Mouse (Mus musculus): ENCODE data around the gene Cacna2d4. TPM values are rescaled to one million over a fixed set of nuclear protein-coding genes. Genes with fewer than 3 reads are reported as not detected.

Gene Cacna2d4
- polyA plus RNA-seq, 1 experiment from 2014 or later: 0.11 TPM

GRCm38 (mm10) chr6:119233066-119233465, 3.3 kb upstream of the Cacna2d4 start:
- Histone ChIP-seq H3K9ac (ENCODE audit: low read depth, low read length) (no peak overlapping the region), H3K4me3 (ENCODE audit: low read length) (no peak overlapping the region), H3K9me3 (ENCODE audit: control insufficient read depth, low read length) (no peaks in the 10 kb centered on the region), H3K36me3 (ENCODE audit: control insufficient read depth, insufficient read depth, low read length) (no peaks in the 10 kb centered on the region), H3K27me3 (replicated peaks; ENCODE audit: control insufficient read depth, insufficient read depth, low read length) (no peaks in the 10 kb centered on the region), H3K4me2 (ENCODE audit: low read depth, low read length) (no peak overlapping the region), H3K4me1 (ENCODE audit: control insufficient read depth, insufficient read depth, low read length) (no peaks in the 10 kb centered on the region), H3K27ac (ENCODE audit: low read length) (no peak overlapping the region)
- ATAC-seq: no peak
- WGBS: 41% methylated on average over 3 of the region's 3 CpGs

DNA sequence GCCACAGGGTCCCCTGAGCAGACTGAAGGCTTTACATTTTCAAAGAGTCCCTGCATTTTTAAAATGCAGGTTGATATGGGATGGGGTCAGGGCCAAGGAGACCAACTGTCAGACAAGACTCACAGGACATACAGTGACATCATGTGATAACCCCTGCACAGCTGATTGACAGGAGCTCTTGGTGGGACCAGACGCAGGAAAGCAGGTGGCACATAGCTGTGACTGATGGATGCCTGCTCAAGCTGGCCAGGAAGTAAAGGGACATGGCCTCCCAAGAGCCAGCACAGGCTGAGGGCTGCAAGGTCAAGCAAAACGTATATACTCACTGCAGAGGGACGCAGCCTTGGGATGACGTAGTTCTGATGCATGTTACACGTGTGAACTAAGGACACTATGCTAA, 885 bp upstream of the Cacna2d4 start:
- no peaks in the 10 kb centered on the region for H3K27me3 ChIP-seq (replicated peaks; ENCODE audit: control insufficient read depth, insufficient read depth, low read length)
- H3K9me3 ChIP-seq (ENCODE audit: control insufficient read depth, low read length): no peaks in the 10 kb centered on the region
- H3K27ac ChIP-seq (ENCODE audit: low read length): no peak overlapping the region
- no peak for ATAC-seq
- no peak overlapping the region for H3K4me3 ChIP-seq (ENCODE audit: low read length)
- whole genome bisulfite sequencing: 75% methylated on average over 5 of the region's 5 CpGs
- H3K36me3 ChIP-seq (ENCODE audit: control insufficient read depth, insufficient read depth, low read length): no peaks in the 10 kb centered on the region
- H3K4me1 ChIP-seq (ENCODE audit: control insufficient read depth, insufficient read depth, low read length): no peaks in the 10 kb centered on the region
- no peak overlapping the region for H3K4me2 ChIP-seq (ENCODE audit: low read depth, low read length)
- H3K9ac ChIP-seq (ENCODE audit: low read depth, low read length): no peak overlapping the region

DNA sequence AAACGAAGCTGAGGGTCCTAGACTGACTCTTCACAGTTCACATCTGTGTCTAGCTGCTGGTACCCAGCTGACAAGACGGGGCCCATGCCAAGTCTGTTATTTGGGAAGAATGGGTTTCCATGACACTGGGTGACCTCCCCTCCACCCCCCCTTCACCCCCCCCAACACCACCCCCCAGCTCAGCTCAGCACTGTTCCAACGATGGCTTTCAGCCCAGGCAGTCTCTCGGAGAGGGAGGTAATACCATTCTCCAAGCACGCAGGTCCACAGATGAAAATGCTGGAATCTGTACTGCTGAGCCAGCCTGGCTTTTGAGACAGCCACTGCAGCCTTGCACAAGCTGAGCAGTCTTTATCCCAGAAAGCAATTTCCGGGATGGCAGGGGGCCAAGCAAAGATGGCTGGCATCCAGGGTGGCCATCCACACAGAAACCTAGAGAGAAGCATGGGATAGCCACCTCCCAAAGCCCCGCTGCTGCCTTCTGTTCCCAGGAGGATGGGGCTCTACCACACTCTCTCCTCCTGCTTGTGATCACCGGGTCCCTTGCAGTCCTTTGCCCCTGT, 1.2 kb downstream of the Cacna2d4 start:
- no peak overlapping the region for H3K9ac ChIP-seq (ENCODE audit: low read depth, low read length)
- ATAC-seq: no peak
- no peak overlapping the region for H3K4me2 ChIP-seq (ENCODE audit: low read depth, low read length)
- WGBS: 64% methylated on average over 8 of the region's 8 CpGs
- H3K4me3 ChIP-seq (ENCODE audit: low read length): no peak overlapping the region
- H3K9me3 ChIP-seq (ENCODE audit: control insufficient read depth, low read length): no peaks in the 10 kb centered on the region
- H3K27me3 ChIP-seq (replicated peaks; ENCODE audit: control insufficient read depth, insufficient read depth, low read length): no peaks in the 10 kb centered on the region
- no peaks in the 10 kb centered on the region for H3K36me3 ChIP-seq (ENCODE audit: control insufficient read depth, insufficient read depth, low read length)
- H3K4me1 ChIP-seq (ENCODE audit: control insufficient read depth, insufficient read depth, low read length): no peaks in the 10 kb centered on the region
- H3K27ac ChIP-seq (ENCODE audit: low read length): no peak overlapping the region

DNA sequence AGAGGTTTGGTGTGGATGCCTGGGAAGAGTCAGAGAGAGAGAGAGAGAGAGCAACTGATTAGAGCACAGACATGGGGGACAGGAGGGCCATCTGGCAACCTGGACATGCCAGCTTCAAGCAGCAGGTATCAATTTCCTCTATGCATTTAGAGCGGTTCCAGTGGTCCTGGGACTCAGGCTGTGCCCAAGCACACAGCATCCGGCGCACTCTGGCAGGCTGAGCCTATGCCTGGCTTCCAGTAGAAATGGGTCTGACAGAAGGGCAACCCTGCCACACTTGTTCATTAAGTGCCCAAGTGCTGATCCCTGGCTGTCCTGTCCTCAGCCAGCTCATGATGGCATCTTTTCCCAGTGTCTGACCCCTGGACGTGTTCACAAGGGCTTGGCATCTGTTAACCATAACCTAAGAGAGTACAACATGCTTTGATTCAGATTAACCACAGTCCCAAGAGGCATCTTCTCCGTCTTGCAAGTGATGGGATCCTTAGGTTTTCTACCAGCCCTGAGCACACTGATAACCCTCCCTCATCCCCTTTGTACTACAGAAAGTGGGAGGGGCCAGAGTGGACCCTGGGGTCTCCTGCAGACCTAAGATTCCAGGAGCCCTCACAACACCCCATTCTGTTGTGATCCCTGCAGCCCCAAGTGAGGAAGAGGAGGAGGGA, 3.1 kb downstream of the Cacna2d4 start:
- H3K4me2 ChIP-seq (ENCODE audit: low read depth, low read length): no peak overlapping the region
- WGBS: 78% methylated on average over 5 of the region's 5 CpGs
- no peak for ATAC-seq
- H3K9me3 ChIP-seq (ENCODE audit: control insufficient read depth, low read length): no peaks in the 10 kb centered on the region
- H3K27ac ChIP-seq (ENCODE audit: low read length): no peak overlapping the region
- no peaks in the 10 kb centered on the region for H3K27me3 ChIP-seq (replicated peaks; ENCODE audit: control insufficient read depth, insufficient read depth, low read length)
- H3K9ac ChIP-seq (ENCODE audit: low read depth, low read length): no peak overlapping the region
- no peak overlapping the region for H3K4me3 ChIP-seq (ENCODE audit: low read length)
- H3K4me1 ChIP-seq (ENCODE audit: control insufficient read depth, insufficient read depth, low read length): no peaks in the 10 kb centered on the region
- H3K36me3 ChIP-seq (ENCODE audit: control insufficient read depth, insufficient read depth, low read length): no peaks in the 10 kb centered on the region

DNA sequence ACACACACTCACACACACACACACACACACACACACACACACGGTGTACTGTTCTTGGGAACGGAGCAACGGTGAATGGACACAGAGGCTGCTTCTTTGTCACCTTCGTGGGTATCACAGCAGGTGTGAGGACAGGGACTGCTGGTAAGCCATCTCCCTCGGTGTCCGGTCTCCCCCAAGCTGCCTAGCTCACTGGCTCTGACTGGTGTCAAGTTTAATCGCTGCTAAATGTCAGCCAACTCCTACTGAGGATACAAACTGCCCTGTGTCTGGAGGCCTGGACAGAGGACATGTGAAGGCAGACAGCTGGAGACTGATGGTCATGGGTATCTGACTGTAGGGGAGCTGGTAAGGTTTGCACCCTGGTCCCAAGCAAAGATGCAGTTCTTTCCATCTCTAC, 3.9 kb downstream of the Cacna2d4 start:
- no peak overlapping the region for H3K27ac ChIP-seq (ENCODE audit: low read length)
- no peak overlapping the region for H3K4me2 ChIP-seq (ENCODE audit: low read depth, low read length)
- no peak overlapping the region for H3K4me3 ChIP-seq (ENCODE audit: low read length)
- WGBS: 73% methylated on average over 7 of the region's 7 CpGs
- no peaks in the 10 kb centered on the region for H3K27me3 ChIP-seq (replicated peaks; ENCODE audit: control insufficient read depth, insufficient read depth, low read length)
- no peaks in the 10 kb centered on the region for H3K4me1 ChIP-seq (ENCODE audit: control insufficient read depth, insufficient read depth, low read length)
- no peaks in the 10 kb centered on the region for H3K9me3 ChIP-seq (ENCODE audit: control insufficient read depth, low read length)
- no peaks in the 10 kb centered on the region for H3K36me3 ChIP-seq (ENCODE audit: control insufficient read depth, insufficient read depth, low read length)
- no peak for ATAC-seq
- no peak overlapping the region for H3K9ac ChIP-seq (ENCODE audit: low read depth, low read length)

GRCm38 (mm10) chr6:119240871-119241705, 4.8 kb downstream of the Cacna2d4 start:
- Histone ChIP-seq H3K4me2 (ENCODE audit: low read depth, low read length) (no peak overlapping the region), H3K36me3 (ENCODE audit: control insufficient read depth, insufficient read depth, low read length) (no peaks in the 10 kb centered on the region), H3K27me3 (replicated peaks; ENCODE audit: control insufficient read depth, insufficient read depth, low read length) (no peaks in the 10 kb centered on the region), H3K9me3 (ENCODE audit: control insufficient read depth, low read length) (0 out of 2 replicates have a peak, but pooled peaks cover 2% of the 10 kb centered on the region), H3K27ac (ENCODE audit: low read length) (no peak overlapping the region), H3K9ac (ENCODE audit: low read depth, low read length) (no peak overlapping the region), H3K4me3 (ENCODE audit: low read length) (no peak overlapping the region), H3K4me1 (ENCODE audit: control insufficient read depth, insufficient read depth, low read length) (no peaks in the 10 kb centered on the region)
- no peak for ATAC-seq
- WGBS: 56% methylated on average over 21 of the region's 21 CpGs

DNA sequence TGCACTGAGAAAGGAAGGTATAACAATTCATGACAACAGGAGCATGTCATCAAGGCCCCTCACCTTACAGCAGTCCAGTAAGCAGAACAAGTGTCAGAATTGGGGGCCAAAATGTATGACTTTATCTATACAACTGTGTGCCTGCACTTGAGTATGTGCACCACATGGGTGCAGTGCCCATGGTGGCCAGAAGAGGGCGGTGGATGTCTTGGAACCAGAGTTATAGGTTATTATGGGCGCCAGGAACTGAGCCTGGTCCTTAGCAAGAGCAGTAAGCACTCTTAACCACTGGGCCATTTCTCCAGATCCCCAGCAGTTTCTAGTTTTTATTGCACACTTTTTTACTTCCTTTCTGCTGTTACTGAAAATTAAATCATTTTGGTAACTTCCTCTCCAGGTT, 9.8 kb downstream of the Cacna2d4 start:
- ATAC-seq: no peak
- H3K27me3 ChIP-seq (replicated peaks; ENCODE audit: control insufficient read depth, insufficient read depth, low read length): no peaks in the 10 kb centered on the region
- no peak overlapping the region for H3K27ac ChIP-seq (ENCODE audit: low read length)
- no peak overlapping the region for H3K4me3 ChIP-seq (ENCODE audit: low read length)
- no peak overlapping the region for H3K4me2 ChIP-seq (ENCODE audit: low read depth, low read length)
- no peaks in the 10 kb centered on the region for H3K4me1 ChIP-seq (ENCODE audit: control insufficient read depth, insufficient read depth, low read length)
- H3K9ac ChIP-seq (ENCODE audit: low read depth, low read length): no peak overlapping the region
- 0 out of 2 replicates have a peak, but pooled peaks cover 4% of the 10 kb centered on the region for H3K9me3 ChIP-seq (ENCODE audit: control insufficient read depth, low read length)
- no peaks in the 10 kb centered on the region for H3K36me3 ChIP-seq (ENCODE audit: control insufficient read depth, insufficient read depth, low read length)
- WGBS: 54% methylated on average over 2 of the region's 2 CpGs

GRCm38 (mm10) chr6:119248578-119248977, 12.3 kb downstream of the Cacna2d4 start:
- no peak overlapping the region for H3K4me2 ChIP-seq (ENCODE audit: low read depth, low read length)
- no peak overlapping the region for H3K9ac ChIP-seq (ENCODE audit: low read depth, low read length)
- H3K9me3 ChIP-seq (ENCODE audit: control insufficient read depth, low read length): 0 out of 2 replicates have a peak, but pooled peaks cover 4% of the 10 kb centered on the region
- H3K27ac ChIP-seq (ENCODE audit: low read length): no peak overlapping the region
- ATAC-seq: no peak
- H3K4me3 ChIP-seq (ENCODE audit: low read length): no peak overlapping the region
- 82% methylated on average over 3 of the region's 3 CpGs for WGBS
- no peaks in the 10 kb centered on the region for H3K27me3 ChIP-seq (replicated peaks; ENCODE audit: control insufficient read depth, insufficient read depth, low read length)
- no peaks in the 10 kb centered on the region for H3K4me1 ChIP-seq (ENCODE audit: control insufficient read depth, insufficient read depth, low read length)
- no peaks in the 10 kb centered on the region for H3K36me3 ChIP-seq (ENCODE audit: control insufficient read depth, insufficient read depth, low read length)

GRCm38 (mm10) chr6:119249726-119250125, 13.4 kb downstream of the Cacna2d4 start:
- 0 out of 2 replicates have a peak, but pooled peaks cover 4% of the 10 kb centered on the region for H3K9me3 ChIP-seq (ENCODE audit: control insufficient read depth, low read length)
- no peak for ATAC-seq
- H3K27me3 ChIP-seq (replicated peaks; ENCODE audit: control insufficient read depth, insufficient read depth, low read length): no peaks in the 10 kb centered on the region
- no peak overlapping the region for H3K4me2 ChIP-seq (ENCODE audit: low read depth, low read length)
- H3K4me1 ChIP-seq (ENCODE audit: control insufficient read depth, insufficient read depth, low read length): no peaks in the 10 kb centered on the region
- H3K4me3 ChIP-seq (ENCODE audit: low read length): no peak overlapping the region
- H3K27ac ChIP-seq (ENCODE audit: low read length): no peak overlapping the region
- 89% methylated on average over 10 of the region's 10 CpGs for WGBS
- H3K36me3 ChIP-seq (ENCODE audit: control insufficient read depth, insufficient read depth, low read length): no peaks in the 10 kb centered on the region
- no peak overlapping the region for H3K9ac ChIP-seq (ENCODE audit: low read depth, low read length)

Data from intestine, embryonic 16.5 days (tissue).